Mouse (Mus musculus): ENCODE measurements around the gene Inka1.

DNA sequence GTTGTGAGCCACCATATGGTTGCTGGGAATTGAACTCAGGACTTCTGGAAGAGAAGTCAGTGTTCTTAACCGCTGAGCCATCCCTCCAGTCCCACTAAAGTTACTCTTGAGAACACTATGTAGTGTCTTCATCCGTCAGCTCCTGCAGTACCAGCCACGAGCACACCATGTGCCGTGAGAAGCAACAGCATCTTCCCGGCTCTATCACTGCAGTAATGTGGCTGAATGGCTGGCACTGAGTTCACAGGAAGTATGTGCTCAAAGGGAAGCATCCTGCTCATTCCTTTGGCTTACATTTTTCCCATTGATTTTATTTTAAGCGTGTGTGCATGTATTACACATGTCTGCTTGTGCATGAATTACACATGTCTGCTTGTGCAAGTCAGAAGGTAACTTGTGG, 18.2 kb downstream of the Inka1 start:
- TF ChIP-seq POLR2A (IDR thresholded peaks at IDR 0.05; ENCODE audit: low read depth, low read length) (no peak), CTCF (IDR thresholded peaks at IDR 0.05; ENCODE audit: borderline replicate concordance, insufficient read depth, low read length) (no peak)

All from embryonic fibroblast, embryonic 13.5 days (primary cell).